Mouse (Mus musculus): ENCODE data around the gene Clk3.
"Not testable (repeated sequence)": the region's sequence is repeated elsewhere in the genome, so short reads cannot be mapped to it uniquely, and the experiment has no call there.

The Clk3 gene

DNA sequence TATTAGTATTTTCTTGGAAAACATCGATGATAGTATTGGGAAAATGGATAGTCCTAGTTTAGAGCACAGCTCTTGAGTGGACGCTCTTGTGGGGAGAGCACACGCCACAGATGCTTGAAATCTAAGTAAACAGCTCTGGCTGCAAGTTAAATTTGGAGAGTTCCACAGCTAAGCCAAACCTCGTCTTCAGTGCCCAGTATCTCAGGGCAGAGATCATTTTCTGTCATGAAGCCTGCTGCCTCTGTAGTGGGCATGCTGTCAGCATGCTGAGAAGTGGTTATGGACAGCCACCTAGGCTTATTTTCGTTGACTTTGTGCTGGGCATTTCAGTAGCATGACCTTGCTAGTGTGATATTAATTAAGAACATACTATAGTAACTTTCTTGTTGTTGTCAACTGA lies 41.9 kb downstream of the Clk3 start:
- no peak for DNase-seq (ENCODE audit: low read depth, low spot score)

- DNase-seq (ENCODE audit: low read depth, low spot score) = no peak
Measured at GRCm38 (mm10) chr9:57723315-57723715, 42.3 kb downstream of the Clk3 start.

GRCm38 (mm10) chr9:57722371-57722770 lies 43.3 kb downstream of the Clk3 start:
- no peak for DNase-seq (ENCODE audit: low read depth, low spot score)

GRCm38 (mm10) chr9:57720736-57721135 lies 44.9 kb downstream of the Clk3 start:
- DNase-seq (ENCODE audit: low read depth, low spot score) = no peak

DNA sequence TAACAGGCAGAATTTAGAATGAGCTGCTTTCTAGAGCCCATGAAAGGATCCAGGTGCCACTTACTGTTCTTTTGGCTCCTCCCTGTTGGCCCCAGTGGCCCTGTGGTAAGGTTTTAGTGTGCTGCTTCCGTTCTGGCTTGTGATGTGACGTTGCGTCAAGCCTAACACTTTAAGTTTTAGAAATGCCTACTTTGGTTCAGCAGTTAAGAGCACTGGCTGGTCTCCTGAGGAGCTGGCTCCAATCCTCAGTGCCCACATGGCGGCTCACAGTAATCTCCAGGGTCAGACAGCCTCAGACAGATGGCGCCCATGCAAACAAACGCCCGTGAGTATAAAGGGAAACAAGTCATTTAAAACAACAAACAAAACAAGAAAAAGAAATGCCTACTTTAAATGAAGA lies 47.3 kb downstream of the Clk3 start:
- no peak for DNase-seq (ENCODE audit: low read depth, low spot score)

DNA sequence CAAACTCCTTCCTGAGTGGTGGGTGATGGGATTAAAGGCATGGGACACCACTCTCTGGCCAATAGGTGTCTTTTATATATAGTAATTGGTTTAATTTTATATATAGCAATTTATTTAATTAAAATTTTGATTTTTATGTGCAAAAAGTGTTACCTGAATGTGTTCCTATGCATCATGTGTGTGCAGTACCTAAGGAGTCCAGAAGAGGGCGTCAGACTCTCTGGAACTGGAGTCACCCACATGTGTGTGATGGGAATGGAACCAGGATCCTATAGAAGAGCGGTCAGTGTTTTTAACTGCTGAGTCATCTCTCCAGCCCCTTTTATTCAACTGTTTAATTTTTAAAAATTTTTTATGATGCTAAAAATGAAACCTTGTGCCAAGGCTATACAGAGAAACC lies 53.5 kb downstream of the Clk3 start:
- DNase-seq (ENCODE audit: low read depth, low spot score) = no peak

DNA sequence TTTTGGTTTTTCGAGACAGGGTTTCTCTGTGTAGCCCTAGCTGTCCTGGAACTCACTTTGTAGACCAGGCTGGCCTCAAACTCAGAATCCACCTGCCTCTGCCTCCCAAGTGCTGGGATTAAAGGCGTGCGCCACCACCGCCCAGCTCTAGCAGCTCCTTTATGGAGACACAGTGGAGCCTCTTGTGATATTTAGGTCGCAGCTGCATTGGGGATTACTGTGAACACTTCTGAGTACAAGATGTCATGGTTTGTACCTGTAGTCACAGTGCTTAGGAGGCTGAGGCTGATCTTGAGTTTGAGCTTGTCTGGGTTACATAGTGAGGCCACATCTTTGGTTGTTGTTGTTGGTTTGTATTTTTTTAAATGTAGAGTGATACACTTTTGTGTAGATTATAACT lies 55.4 kb downstream of the Clk3 start:
- not testable (repeated sequence) for DNase-seq (ENCODE audit: low read depth, low spot score)

GRCm38 (mm10) chr9:57708720-57709274 lies 56.9 kb downstream of the Clk3 start:
- DNase-seq (ENCODE audit: low read depth, low spot score) = peak; percentile 86

- peak; percentile 95 for DNase-seq (ENCODE audit: low read depth, low spot score)
Measured at GRCm38 (mm10) chr9:57708068-57708719, 57.5 kb downstream of the Clk3 start, which contains the start of gene Edc3. Gene Edc3 (plus strand): TSS chr9:57708540.

GRCm38 (mm10) chr9:57706496-57706895 lies 59.2 kb downstream of the Clk3 start:
- no peak for DNase-seq (ENCODE audit: low read depth, low spot score)

Measured in A20 (cell line).